Mouse (Mus musculus) CH12.LX (cell line): ENCODE data around the gene Ndufs6. TPM values are rescaled to one million over a fixed set of nuclear protein-coding genes. Genes with fewer than 3 reads are reported as not detected.

Experiments used
- DNase-seq: peaks from one replicate; pipeline ENCODE4 v3.0.0-alpha.2; 2013; ENCODE audit errors: extremely low read depth
- H3K27ac ChIP-seq: 2 replicates; pipeline ENCODE4 v1.5.1; 2012; ENCODE audit warnings: low read depth, mild to moderate bottlenecking, control low read depth, moderate library complexity; ENCODE audit not compliant: insufficient read depth
- H3K27me3 ChIP-seq: replicated peaks from 2 replicates; pipeline ENCODE3; 2012; ENCODE audit warnings: inconsistent platforms
- H3K36me3 ChIP-seq, 2 experiments: replicated peaks in 1 of 2; 2 replicates each; pipeline versions ENCODE3 to v1.6.1; 2012; ENCODE audit warnings: inconsistent platforms in 1 of 2, low read length in 1 of 2, mild to moderate bottlenecking in 1 of 2, mixed read lengths in 1 of 2, moderate library complexity in 1 of 2; ENCODE audit not compliant: control insufficient read depth in 1 of 2, insufficient read depth in 1 of 2
- H3K4me1 ChIP-seq, 2 experiments: 2 replicates each; pipeline ENCODE4 v1.6.1; 2012; ENCODE audit warnings: inconsistent platforms in 1 of 2, moderate library complexity in 1 of 2; ENCODE audit not compliant: insufficient read depth in 2 of 2, control insufficient read depth in 1 of 2
- H3K4me2 ChIP-seq: 2 replicates; pipeline ENCODE4 v1.6.1; 2012; ENCODE audit warnings: low read depth, mild to moderate bottlenecking, control low read depth; ENCODE audit not compliant: poor library complexity, insufficient read depth, severe bottlenecking
- H3K4me3 ChIP-seq, 3 experiments: fragments of 150-350 bp in 1 of 3; sonication (generic) in 1 of 3; replicated peaks in 1 of 3; 2 replicates each; pipeline versions ENCODE3 to v1.5.1; 2011 to 2012; ENCODE audit warnings: low read depth in 2 of 3, low read length in 2 of 3, mild to moderate bottlenecking in 2 of 3, moderate library complexity in 2 of 3, control low read depth in 1 of 3, improper control_type of control experiment in 1 of 3, inconsistent platforms in 1 of 3, mixed read lengths in 1 of 3; ENCODE audit not compliant: poor library complexity in 1 of 3
- H3K79me2 ChIP-seq: replicated peaks from 2 replicates; pipeline ENCODE4 v1.6.1; 2012; ENCODE audit warnings: mild to moderate bottlenecking, moderate library complexity; ENCODE audit not compliant: control insufficient read depth, poor library complexity, insufficient read depth, severe bottlenecking; ENCODE audit errors: extremely low read depth
- H3K9ac ChIP-seq: 2 replicates; pipeline ENCODE4 v1.6.1; 2012; ENCODE audit warnings: low read depth, mild to moderate bottlenecking, control low read depth, moderate library complexity; ENCODE audit not compliant: insufficient read depth
- H3K9me3 ChIP-seq: replicated peaks from 2 replicates; pipeline ENCODE3; 2012; ENCODE audit warnings: low read length, inconsistent platforms, mixed read lengths
- CTCF ChIP-seq, 2 experiments: IDR thresholded peaks in 1 of 2; conservative IDR thresholded peaks in 1 of 2; 2 replicates each; pipeline ENCODE4 v1.5.1; 2011 to 2012; ENCODE audit warnings: low read depth in 2 of 2, low read length in 2 of 2, improper control_type of control experiment in 1 of 2, inconsistent platforms in 1 of 2, mild to moderate bottlenecking in 1 of 2, moderate library complexity in 1 of 2
- E2F4 ChIP-seq: IDR thresholded peaks from 2 replicates; pipeline ENCODE4 v1.6.1; 2011; ENCODE audit warnings: low read depth, low read length, improper control_type of control experiment; ENCODE audit not compliant: insufficient replicate concordance
- ELF1 ChIP-seq: IDR thresholded peaks from 2 replicates; pipeline ENCODE4 v1.6.1; 2014; ENCODE audit warnings: low read depth, mild to moderate bottlenecking, inconsistent platforms, low read length, improper control_type of control experiment
- ETS1 ChIP-seq: conservative IDR thresholded peaks from 2 replicates; pipeline ENCODE4 v1.6.1; 2012; ENCODE audit warnings: low read depth, mild to moderate bottlenecking, inconsistent platforms, low read length, improper control_type of control experiment, moderate library complexity
- GABPA ChIP-seq: IDR thresholded peaks from 2 replicates; pipeline ENCODE4 v1.6.1; 2012; ENCODE audit warnings: low read depth, low read length, improper control_type of control experiment, inconsistent platforms; ENCODE audit not compliant: insufficient replicate concordance
- HCFC1 ChIP-seq: IDR thresholded peaks from 2 replicates; pipeline ENCODE4 v1.6.1; 2012; ENCODE audit warnings: low read depth, mild to moderate bottlenecking, inconsistent platforms, low read length, improper control_type of control experiment
- MAX ChIP-seq: IDR thresholded peaks from 2 replicates; pipeline ENCODE4 v1.6.1; 2011; ENCODE audit warnings: low read length, improper control_type of control experiment
- MXI1 ChIP-seq: IDR thresholded peaks from 2 replicates; pipeline ENCODE4 v1.6.1; 2011; ENCODE audit warnings: mild to moderate bottlenecking, low read depth, low read length, improper control_type of control experiment
- NELFE ChIP-seq: IDR thresholded peaks from 2 replicates; pipeline ENCODE4 v1.6.1; 2011; ENCODE audit warnings: low read depth, low read length, improper control_type of control experiment
- PAX5 ChIP-seq: IDR thresholded peaks from 2 replicates; pipeline ENCODE4 v1.6.1; 2012; ENCODE audit warnings: low read length, inconsistent platforms, mixed read lengths
- SIN3A ChIP-seq: IDR thresholded peaks from 2 replicates; pipeline ENCODE4 v1.6.1; 2012; ENCODE audit warnings: low read length, improper control_type of control experiment, inconsistent platforms
- SMC3 ChIP-seq: IDR thresholded peaks from 2 replicates; pipeline ENCODE4 v1.6.1; 2011; ENCODE audit warnings: low read depth, low read length, improper control_type of control experiment
- TBP ChIP-seq: conservative IDR thresholded peaks from 2 replicates; pipeline ENCODE4 v1.6.1; 2011; ENCODE audit warnings: low read depth, low read length, improper control_type of control experiment
- TCF12 ChIP-seq: IDR thresholded peaks from 2 replicates; pipeline ENCODE4 v1.6.1; 2014; ENCODE audit warnings: low read depth, mild to moderate bottlenecking, inconsistent platforms, low read length, improper control_type of control experiment
- USF2 ChIP-seq: conservative IDR thresholded peaks from 2 replicates; pipeline ENCODE4 v1.6.1; 2011; ENCODE audit warnings: low read depth, low read length, improper control_type of control experiment
- dilution Hi-C: fragments of 300-500 bp; cut with MboI; formaldehyde crosslinking; loops from 2 replicates; pipeline ENCODE4 v1.14.3; 2020; ENCODE audit warnings: low sequenced_read_pairs; ENCODE audit not compliant: extremely low pct_unique_long_range_greater_than_20kb, extremely low pct_ligation_motif_present
- in situ Hi-C: fragments of 300-500 bp; cut with MboI; formaldehyde crosslinking; loops from 3 replicates; pipeline ENCODE4 v1.14.3; 2019; ENCODE audit warnings: low sequenced_read_pairs, low pct_ligation_motif_present, low pct_unique_long_range_greater_than_20kb, mixed read lengths
- polyA plus RNA-seq: library from polyadenylated mRNA; unstranded; fragments of >175 nt; gene quantifications from 2 replicates; pipeline ENCODE4 v1.2.1, GENCODE M21; 2012; ENCODE audit warnings: low read depth; ENCODE audit not compliant: insufficient read length
- total RNA-seq, 2 experiments: library from RNA; depleted of rRNA; stranded (reverse); fragments of 300-350 nt in 1 of 2; fragments of >200 nt in 1 of 2; gene quantifications; 2 replicates each; pipeline ENCODE4 v1.2.3; 2012 to 2014

Gene Ndufs6
- total and polyA plus RNA-seq, 3 experiments: 165 to 190 (median 182) TPM

DNA sequence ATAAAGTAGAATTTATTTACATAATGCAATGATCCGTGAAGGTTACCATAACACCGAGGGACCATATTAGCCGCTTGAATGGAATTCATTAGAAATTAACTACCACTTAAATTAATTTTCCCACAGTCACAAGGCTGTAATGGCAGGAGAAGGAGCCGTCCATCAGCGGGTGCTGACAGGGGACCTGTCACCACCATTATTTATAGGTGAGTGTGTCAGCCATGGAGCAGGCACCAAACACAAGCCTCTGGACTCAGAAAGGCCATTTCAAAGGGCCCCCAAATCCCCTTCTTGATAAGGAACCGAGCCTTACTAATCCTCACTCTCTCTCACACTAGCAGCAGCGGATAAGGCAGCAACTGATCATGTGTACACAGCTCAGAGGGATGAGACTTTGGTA lies 8.4 kb upstream of the Ndufs6 start:
- Histone ChIP-seq H3K4me2 (no peak overlapping the region), H3K9ac (no peak overlapping the region), H3K79me2 (no peaks in the 10 kb centered on the region), H3K4me3 (no peak overlapping the region), H3K27me3 (no peaks in the 10 kb centered on the region), H3K36me3 (peaks cover 9 to 20% of the 10 kb centered on the region in 2 experiments), H3K4me1 (peaks cover 4 to 14% of the 10 kb centered on the region in 2 experiments), H3K27ac (no peak overlapping the region), H3K9me3 (no peaks in the 10 kb centered on the region)
- dilution Hi-C loops: no loop called here
- TF ChIP-seq TCF12 (no peak), CTCF (conservative IDR thresholded peaks at IDR 0.05 in 1 of 2, IDR thresholded peaks at IDR 0.05 in 1 of 2; ENCODE audit: low read depth in 2 of 2, low read length in 2 of 2) (no peak), ETS1 (no peak), MAX (no peak), SMC3 (no peak), HCFC1 (no peak), E2F4 (no peak), TBP (no peak), GABPA (no peak), ELF1 (no peak), MXI1 (no peak)
- no peak for DNase-seq
- in situ Hi-C loops: no loop called here

DNA sequence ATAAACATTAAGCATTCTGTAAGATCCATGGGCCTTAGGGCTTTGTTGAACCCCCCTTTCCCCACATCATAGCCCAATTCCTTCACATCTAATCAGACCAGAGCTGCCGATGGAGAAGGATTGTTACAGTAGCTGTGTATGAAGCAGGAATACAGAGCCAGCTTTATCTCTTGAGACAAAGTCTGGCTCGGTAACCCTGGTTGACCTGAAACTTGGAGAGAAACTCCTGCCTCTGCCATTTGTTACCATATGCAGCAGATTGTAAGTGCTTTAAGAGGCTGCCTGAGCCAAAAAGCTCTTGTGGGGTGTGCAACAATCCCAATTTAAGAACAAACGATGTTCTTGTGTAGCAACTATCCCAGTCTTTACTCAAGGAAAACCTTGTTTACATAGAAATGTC lies 3.4 kb upstream of the Ndufs6 start:
- Histone ChIP-seq H3K4me2 (peak overlapping the region; percentile 86), H3K9ac (peak overlapping the region; percentile 58), H3K9me3 (no peaks in the 10 kb centered on the region), H3K4me1 (peaks cover 3 to 40% of the 10 kb centered on the region in 2 experiments; a peak in 3 of 4 replicates), H3K4me3 (peak overlapping the region; percentile 81 to 93 (median 91))
- dilution Hi-C loops: no loop called here
- TF ChIP-seq CTCF (conservative IDR thresholded peaks at IDR 0.05 in 1 of 2, IDR thresholded peaks at IDR 0.05 in 1 of 2; ENCODE audit: low read depth in 2 of 2, low read length in 2 of 2) (no peak), NELFE (no peak), PAX5 (no peak), TBP (no peak), E2F4 (no peak), USF2 (no peak), SIN3A (no peak; the same call in 1 of the 2 replicates)
- TF ChIP-seq, all 38 proteins: peak for 0
- peaks cover 11% of the 10 kb centered on the region for H3K79me2 ChIP-seq
- no peak for DNase-seq
- peaks cover 9 to 23% of the 10 kb centered on the region in 2 experiments for H3K36me3 ChIP-seq
- in situ Hi-C loops: no loop called here
- no peaks in the 10 kb centered on the region for H3K27me3 ChIP-seq
- no peak overlapping the region for H3K27ac ChIP-seq
